10 mouse cellular contexts compared by ENCODE assay signal in the genomic region with DNA sequence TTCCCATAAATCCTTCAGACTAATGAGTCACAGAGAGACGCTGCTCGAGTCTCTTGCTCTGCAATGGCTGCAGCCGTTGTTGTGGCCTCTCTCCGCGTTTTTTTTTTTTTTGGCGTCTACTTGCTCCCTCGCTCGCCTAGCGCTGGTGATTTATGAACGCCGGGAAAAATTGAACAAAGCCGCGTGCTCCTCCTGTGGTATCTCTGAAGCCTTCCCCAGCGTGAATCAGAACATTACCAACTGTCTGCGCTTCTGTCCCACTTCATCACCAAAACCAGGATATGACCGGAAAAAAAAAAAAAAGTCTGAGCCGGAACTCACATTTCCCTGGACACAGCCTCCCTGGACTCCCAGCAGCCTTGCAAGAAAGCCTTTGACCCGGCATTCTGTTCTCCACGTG. TPM values are rescaled to one million over a fixed set of nuclear protein-coding genes. Genes with fewer than 3 reads are reported as not detected.
A peak's percentile ranks its signal among the peaks of the same experiment; 100 is the strongest.
DNase-seq lines count a peak whose midpoint lies in the region; ATAC-seq and TF ChIP-seq lines count a peak whose summit lies in the region.
"Had no signal": no experiment of that assay in that cellular context is flagged by ENCODE, and none has a peak within 500 bp of the region (broad histone marks: within the 10 kb centered on the region; RNA-seq: fewer than 3 reads in every experiment).

No protein-coding gene starts in this region.

- peak overlapping the region; percentile 39 for H3K4me2 ChIP-seq in intestine, embryonic 14.5 days (ENCODE audit: low read length)
- H3K4me2 ChIP-seq in limb, embryonic 14.5 days (replicated peaks; ENCODE audit: low read depth, low read length, severe bottlenecking): no peak overlapping the region
- no peak overlapping the region for H3K4me2 ChIP-seq in midbrain, embryonic 16.5 days (ENCODE audit: low read length)

- H3K27ac ChIP-seq in intestine, embryonic 14.5 days (ENCODE audit: low read depth): peak overlapping the region; percentile 69
- no peak overlapping the region for H3K27ac ChIP-seq in limb, embryonic 14.5 days (replicated peaks; ENCODE audit: low read depth, low read length)
- H3K27ac ChIP-seq in midbrain, embryonic 16.5 days (ENCODE audit: low read length): no peak overlapping the region
- H3K27ac ChIP-seq: left cerebral cortex, adult 2 months had no signal

- H3K4me1 ChIP-seq in lung, adult 2 months (ENCODE audit: control insufficient read depth, insufficient read depth, low read length): peaks cover 4% of the 10 kb centered on the region
- peaks cover 85% of the 10 kb centered on the region for H3K4me1 ChIP-seq in intestine, embryonic 14.5 days (replicated peaks; ENCODE audit: control insufficient read depth, insufficient read depth, low read length)
- peaks cover 28% of the 10 kb centered on the region for H3K4me1 ChIP-seq in limb, embryonic 14.5 days (ENCODE audit: control insufficient read depth, insufficient read depth, low read length)
- no peaks in the 10 kb centered on the region for H3K4me1 ChIP-seq in midbrain, embryonic 16.5 days (ENCODE audit: control insufficient read depth, insufficient read depth, low read length)

- peak overlapping the region; percentile 37 for H3K4me3 ChIP-seq in lung, adult 2 months (replicated peaks; ENCODE audit: extremely low read depth, low read depth, low read length)
- 0 out of 2 replicates have a peak overlapping the region, but pooled peaks have one; percentile 11 for H3K4me3 ChIP-seq in intestine, embryonic 14.5 days (ENCODE audit: low read depth, low read length)
- no peak overlapping the region for H3K4me3 ChIP-seq in limb, embryonic 14.5 days (replicated peaks; ENCODE audit: low read length)
- no peak overlapping the region for H3K4me3 ChIP-seq in midbrain, embryonic 16.5 days (ENCODE audit: low read depth, low read length)
- H3K4me3 ChIP-seq: left cerebral cortex, adult 2 months had no signal

- no peak for TF ChIP-seq CTCF in lung, adult 2 months (IDR thresholded peaks at IDR 0.05; ENCODE audit: insufficient read depth, low read length)

- H3K27me3 ChIP-seq in intestine, embryonic 14.5 days (replicated peaks; ENCODE audit: control insufficient read depth, insufficient read depth, low read length): no peaks in the 10 kb centered on the region
- peaks cover 54% of the 10 kb centered on the region for H3K27me3 ChIP-seq in limb, embryonic 14.5 days (ENCODE audit: control insufficient read depth, insufficient read depth, low read length)
- peaks cover 100% of the 10 kb centered on the region for H3K27me3 ChIP-seq in midbrain, embryonic 16.5 days (ENCODE audit: control insufficient read depth, insufficient read depth, low read depth, low read length)

- no peak for ATAC-seq in intestine, embryonic 14.5 days (replicated peaks; ENCODE audit: low FRiP score, low TSS enrichment, low read depth)
- ATAC-seq in limb, embryonic 14.5 days (ENCODE audit: low FRiP score, low read depth): no peak
- no peak for ATAC-seq in midbrain, embryonic 16.5 days

- H3K9ac ChIP-seq in intestine, embryonic 14.5 days (ENCODE audit: low read length): peak overlapping the region; percentile 20; the same call in 1 of the 2 replicates
- no peak overlapping the region for H3K9ac ChIP-seq in limb, embryonic 14.5 days (ENCODE audit: low read depth, low read length, severe bottlenecking)
- H3K9ac ChIP-seq in midbrain, embryonic 16.5 days (ENCODE audit: low read depth, low read length): no peak overlapping the region

- no peaks in the 10 kb centered on the region for H3K9me3 ChIP-seq in intestine, embryonic 14.5 days (ENCODE audit: control insufficient read depth, low read length)
- no peaks in the 10 kb centered on the region for H3K9me3 ChIP-seq in limb, embryonic 14.5 days (ENCODE audit: control insufficient read depth, low read length)
- H3K9me3 ChIP-seq in midbrain, embryonic 16.5 days (replicated peaks; ENCODE audit: control insufficient read depth, low read length, poor library complexity, severe bottlenecking): no peaks in the 10 kb centered on the region

- 11% methylated on average over 19 of the region's 19 CpGs for WGBS in lung, adult 2 months
- 6% methylated on average over 19 of the region's 19 CpGs for WGBS in intestine, embryonic 14.5 days
- WGBS in limb, embryonic 14.5 days: 8% methylated on average over 19 of the region's 19 CpGs
- WGBS in midbrain, embryonic 16.5 days: 1% methylated on average over 18 of the region's 19 CpGs

- no peak for TF ChIP-seq POLR2A in lung, adult 2 months (IDR thresholded peaks at IDR 0.05; ENCODE audit: borderline replicate concordance, extremely low read depth, low read depth, low read length)
- no peak for TF ChIP-seq POLR2A in limb, embryonic 14.5 days (IDR thresholded peaks at IDR 0.05; ENCODE audit: borderline replicate concordance, extremely low read depth, insufficient read depth, insufficient read length)

- peaks cover 8% of the 10 kb centered on the region; the same call in 1 of the 2 replicates for H3K36me3 ChIP-seq in intestine, embryonic 14.5 days (ENCODE audit: control insufficient read depth, insufficient read depth, low read length)
- peaks cover 17% of the 10 kb centered on the region for H3K36me3 ChIP-seq in limb, embryonic 14.5 days (ENCODE audit: control insufficient read depth, insufficient read depth, low read length)
- no peaks in the 10 kb centered on the region for H3K36me3 ChIP-seq in midbrain, embryonic 16.5 days (ENCODE audit: control insufficient read depth, insufficient read depth, low read length)

- DNase-seq in lung, adult 2 months: peak; percentile 5
- no peak for DNase-seq in lung, postnatal 14 days
- DNase-seq in intestine, embryonic 14.5 days (ENCODE audit: low spot score): no peak
- DNase-seq in limb, embryonic 14.5 days (ENCODE audit: low spot score): peak; percentile 2
- no peak for DNase-seq in spleen, postnatal 10 days (ENCODE audit: low spot score in 2 of 2)
- no peak for DNase-seq in gastrocnemius, postnatal 4 days (ENCODE audit: low spot score in 2 of 2)

RNA-seq across cellular contexts. Expression of gene Hoxa4, which starts 6.3 kb away (rescaled TPM):
- polyA plus RNA-seq in lung, adult 2 months (2012; rRNA removed): 5.7 and 8.4 TPM in 2 replicates
- polyA plus RNA-seq in intestine, embryonic 14.5 days (2014; fragmentation: Nextera tagmentation; extraction: Ambion mirVana): 7.5 and 7.7 TPM in 2 replicates
- polyA plus RNA-seq in limb, embryonic 14.5 days (2012; rRNA removed): 2.2 and 2.8 TPM in 2 replicates
- polyA plus RNA-seq in limb, embryonic 14.5 days (2014; fragmentation: Nextera tagmentation; extraction: Ambion mirVana): 0.57 and 1.0 TPM in 2 replicates
- not detected in 2 replicates for polyA plus RNA-seq in midbrain, embryonic 16.5 days (2015; fragmentation: Nextera tagmentation; extraction: Ambion mirVana)
- 10 to 100 TPM in 1 of 2 experiments, 1 to 10 TPM in 1; 9.2 to 11.8 TPM for total RNA-seq in gastrocnemius, postnatal 4 days (2021)
- total RNA-seq: left cerebral cortex, adult 2 months; neutrophil, adult 5-6 weeks had no signal

RNA-seq across cellular contexts. Expression of gene 5730596B20Rik, which starts 7.9 kb away (rescaled TPM):
- 0.26 and 0.31 TPM in 2 replicates for polyA plus RNA-seq in lung, adult 2 months (2012; rRNA removed)
- 2.5 and 2.8 TPM in 2 replicates for polyA plus RNA-seq in intestine, embryonic 14.5 days (2014; fragmentation: Nextera tagmentation; extraction: Ambion mirVana)
- 0.27 and 0.44 TPM in 2 replicates for polyA plus RNA-seq in limb, embryonic 14.5 days (2012; rRNA removed)
- 0.29 and 0.70 TPM in 2 replicates for polyA plus RNA-seq in limb, embryonic 14.5 days (2014; fragmentation: Nextera tagmentation; extraction: Ambion mirVana)
- not detected in 2 replicates for polyA plus RNA-seq in midbrain, embryonic 16.5 days (2015; fragmentation: Nextera tagmentation; extraction: Ambion mirVana)
- total RNA-seq in gastrocnemius, postnatal 4 days (2021): under 1 TPM; 0.34 to 0.54 TPM
- total RNA-seq: left cerebral cortex, adult 2 months; neutrophil, adult 5-6 weeks had no signal
- polyA plus RNA-seq: heart, embryonic 14.5 days had no signal

RNA-seq across cellular contexts. Expression of gene Hoxa5, which starts 19.2 kb away (rescaled TPM):
- polyA plus RNA-seq in lung, adult 2 months (2012; rRNA removed): 29.1 and 46.9 TPM in 2 replicates
- polyA plus RNA-seq in intestine, embryonic 14.5 days (2014; fragmentation: Nextera tagmentation; extraction: Ambion mirVana): 30.1 and 34.1 TPM in 2 replicates
- polyA plus RNA-seq in limb, embryonic 14.5 days (2012; rRNA removed): 11.0 and 12.3 TPM in 2 replicates
- 3.4 and 3.8 TPM in 2 replicates for polyA plus RNA-seq in limb, embryonic 14.5 days (2014; fragmentation: Nextera tagmentation; extraction: Ambion mirVana)
- polyA plus RNA-seq in midbrain, embryonic 16.5 days (2015; fragmentation: Nextera tagmentation; extraction: Ambion mirVana): 0.21 TPM in 1 of 2 replicates, not detected in the other
- total RNA-seq in gastrocnemius, postnatal 4 days (2021): 1 to 10 TPM; 4.4 to 5.1 TPM
- total RNA-seq: left cerebral cortex, adult 2 months; neutrophil, adult 5-6 weeks had no signal

RNA-seq across cellular contexts. Expression of gene Hoxa2, which starts 20.6 kb away (rescaled TPM):
- 4.2 and 4.7 TPM in 2 replicates for polyA plus RNA-seq in lung, adult 2 months (2012; rRNA removed)
- polyA plus RNA-seq in intestine, embryonic 14.5 days (2014; fragmentation: Nextera tagmentation; extraction: Ambion mirVana): 10.1 and 10.8 TPM in 2 replicates
- polyA plus RNA-seq in limb, embryonic 14.5 days (2012; rRNA removed): 3.1 and 3.6 TPM in 2 replicates
- polyA plus RNA-seq in limb, embryonic 14.5 days (2014; fragmentation: Nextera tagmentation; extraction: Ambion mirVana): 0.80 and 1.0 TPM in 2 replicates
- polyA plus RNA-seq in midbrain, embryonic 16.5 days (2015; fragmentation: Nextera tagmentation; extraction: Ambion mirVana): 0.10 and 0.22 TPM in 2 replicates
- total RNA-seq in gastrocnemius, postnatal 4 days (2021): 1 to 10 TPM; 1.1 to 1.5 TPM
- total RNA-seq: left cerebral cortex, adult 2 months; neutrophil, adult 5-6 weeks had no signal

RNA-seq across cellular contexts. Expression of gene Hoxa6, which starts 23.3 kb away (rescaled TPM):
- polyA plus RNA-seq in lung, adult 2 months (2012; rRNA removed): 1.7 and 2.3 TPM in 2 replicates
- polyA plus RNA-seq in intestine, embryonic 14.5 days (2014; fragmentation: Nextera tagmentation; extraction: Ambion mirVana): 2.5 and 3.9 TPM in 2 replicates
- 3.9 and 4.3 TPM in 2 replicates for polyA plus RNA-seq in limb, embryonic 14.5 days (2012; rRNA removed)
- polyA plus RNA-seq in limb, embryonic 14.5 days (2014; fragmentation: Nextera tagmentation; extraction: Ambion mirVana): 0.66 and 0.94 TPM in 2 replicates
- polyA plus RNA-seq in midbrain, embryonic 16.5 days (2015; fragmentation: Nextera tagmentation; extraction: Ambion mirVana): not detected in 2 replicates
- total RNA-seq in gastrocnemius, postnatal 4 days (2021): 1 to 10 TPM; 3.0 to 3.5 TPM
- total RNA-seq: left cerebral cortex, adult 2 months; neutrophil, adult 5-6 weeks had no signal
- polyA plus RNA-seq: heart, embryonic 14.5 days had no signal

Comparison
In these comparisons a context has a peak if more than half of its experiments do, and no peak if none do; other contexts are left out.
1. DNase-seq: peak in lung, adult 2 months (single experiment) and limb, embryonic 14.5 days (single experiment); none in lung, postnatal 14 days (single experiment), intestine, embryonic 14.5 days (single experiment), spleen, postnatal 10 days (0 of 2) and gastrocnemius, postnatal 4 days (0 of 2).
2. H3K4me3 ChIP-seq: peak in lung, adult 2 months (single experiment) and intestine, embryonic 14.5 days (single experiment); none in limb, embryonic 14.5 days (single experiment) and midbrain, embryonic 16.5 days (single experiment).